Mouse (Mus musculus): ENCODE data around the gene Sept6.

Sept6 gene

DNA sequence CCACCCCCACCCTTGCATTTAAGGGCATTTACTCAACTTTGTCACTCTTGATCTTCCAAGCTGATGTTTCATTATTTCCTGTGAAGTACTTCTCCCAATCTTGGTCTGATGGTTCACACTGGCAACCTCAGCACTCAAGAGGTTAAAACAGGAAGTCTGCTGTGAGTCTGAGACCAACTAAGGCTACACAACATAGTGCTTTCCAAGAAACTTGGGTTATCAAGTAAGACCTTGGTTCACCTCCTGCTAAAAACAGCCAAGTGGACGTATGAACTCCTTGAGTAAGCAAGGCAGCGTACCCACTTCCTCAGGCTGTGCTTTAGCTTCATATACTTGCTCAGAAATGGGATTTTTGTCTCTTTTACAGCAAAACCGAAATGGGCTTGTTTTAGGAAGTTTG is 121.2 kb downstream of the Sept6 start:
- in situ Hi-C loops (cut with MboI; ENCODE audit: low sequenced_read_pairs), result no loop called here

DNA sequence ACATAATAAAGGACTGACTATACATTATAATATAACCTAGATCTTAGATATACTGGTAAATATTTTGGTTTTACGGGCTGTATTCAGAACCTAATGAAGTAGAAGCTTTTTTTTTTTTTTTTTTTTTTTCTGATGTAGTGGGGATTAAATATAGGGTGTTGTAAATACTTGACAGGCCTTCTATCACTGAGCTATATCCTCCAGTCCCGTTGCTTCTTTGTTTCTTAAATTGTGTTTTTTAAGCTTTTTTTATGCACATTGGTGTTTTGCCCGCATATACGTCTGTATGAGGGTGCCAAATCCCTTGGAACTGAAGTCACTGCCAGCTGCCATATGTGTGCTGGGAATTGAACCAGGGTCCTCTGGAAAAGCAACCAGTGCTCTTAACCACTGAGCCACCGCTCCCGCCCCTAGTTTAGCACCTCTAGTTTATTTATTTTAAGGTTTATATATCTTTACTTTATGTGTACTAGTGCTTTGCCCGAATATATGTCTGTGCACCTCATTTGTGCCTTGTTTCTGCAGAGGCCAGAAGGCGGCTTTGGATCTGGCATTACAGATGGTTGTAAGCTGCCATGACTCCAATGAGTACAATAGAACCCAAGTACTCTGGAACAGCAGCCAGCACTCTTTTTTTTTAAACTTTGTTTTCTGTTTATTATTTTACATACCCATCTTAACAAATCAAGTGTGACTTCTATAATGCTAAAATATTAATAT is 126.8 kb downstream of the Sept6 start:
- in situ Hi-C loops (cut with MboI; ENCODE audit: low sequenced_read_pairs), result no loop called here

DNA sequence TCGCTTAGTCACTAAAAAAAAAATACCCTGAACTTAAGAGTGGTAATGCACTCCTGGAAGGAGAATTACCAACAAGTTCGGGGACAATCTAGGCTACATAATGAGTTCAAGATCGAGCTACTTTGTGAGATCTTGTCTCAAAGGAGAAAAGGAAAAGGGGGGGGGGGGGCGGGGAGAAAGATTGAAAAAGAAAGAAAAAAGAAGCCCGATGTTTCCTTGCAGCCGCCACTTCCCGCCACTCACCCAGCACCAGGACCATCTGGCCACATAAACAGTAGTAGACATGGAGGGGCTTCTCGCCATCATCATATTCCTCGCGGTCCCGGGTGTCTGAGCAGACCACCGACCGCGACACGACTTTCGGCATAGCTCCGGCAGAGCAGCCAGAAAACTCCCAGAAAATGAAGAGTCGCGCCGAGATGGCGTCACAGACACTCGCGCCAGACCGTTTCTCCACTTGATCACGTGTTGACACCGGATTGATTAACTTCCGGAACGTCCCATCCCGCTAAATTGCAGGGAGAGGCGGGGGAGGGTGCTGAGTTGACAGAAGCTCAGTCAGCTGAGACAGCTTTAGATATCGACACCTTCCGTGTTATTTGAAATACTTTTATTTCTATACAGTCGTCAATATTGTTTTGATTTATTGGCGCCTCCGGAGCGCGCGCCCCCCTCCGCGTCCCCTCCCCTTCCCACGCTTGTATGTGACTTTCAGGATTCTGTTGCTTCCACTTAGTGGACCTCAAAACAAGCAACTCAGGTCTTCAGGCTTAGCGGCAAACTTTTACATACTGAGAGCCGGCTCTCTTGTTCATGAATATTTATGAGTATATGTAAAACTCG is 127.6 kb downstream of the Sept6 start:
- in situ Hi-C loops (cut with MboI; ENCODE audit: low sequenced_read_pairs), result no loop called here

All from CH12F3 (cell line).